Mouse (Mus musculus) CH12.LX (cell line): ENCODE measurements around the gene Ptprd. TPM values are rescaled to one million over a fixed set of nuclear protein-coding genes. Genes with fewer than 3 reads are reported as not detected.

Source experiments
- DNase-seq: peaks from one replicate; pipeline ENCODE4 v3.0.0-alpha.2; 2013; ENCODE audit errors: extremely low read depth
- H3K27ac ChIP-seq: 2 replicates; pipeline ENCODE4 v1.5.1; 2012; ENCODE audit warnings: low read depth, mild to moderate bottlenecking, control low read depth, moderate library complexity; ENCODE audit not compliant: insufficient read depth
- H3K27me3 ChIP-seq: replicated peaks from 2 replicates; pipeline ENCODE3; 2012; ENCODE audit warnings: inconsistent platforms
- H3K36me3 ChIP-seq, 2 experiments: replicated peaks in 1 of 2; 2 replicates each; pipeline versions ENCODE3 to v1.6.1; 2012; ENCODE audit warnings: inconsistent platforms in 1 of 2, low read length in 1 of 2, mild to moderate bottlenecking in 1 of 2, mixed read lengths in 1 of 2, moderate library complexity in 1 of 2; ENCODE audit not compliant: control insufficient read depth in 1 of 2, insufficient read depth in 1 of 2
- H3K4me1 ChIP-seq, 2 experiments: 2 replicates each; pipeline ENCODE4 v1.6.1; 2012; ENCODE audit warnings: inconsistent platforms in 1 of 2, moderate library complexity in 1 of 2; ENCODE audit not compliant: insufficient read depth in 2 of 2, control insufficient read depth in 1 of 2
- H3K4me2 ChIP-seq: 2 replicates; pipeline ENCODE4 v1.6.1; 2012; ENCODE audit warnings: low read depth, mild to moderate bottlenecking, control low read depth; ENCODE audit not compliant: poor library complexity, insufficient read depth, severe bottlenecking
- H3K4me3 ChIP-seq, 3 experiments: fragments of 150-350 bp in 1 of 3; sonication (generic) in 1 of 3; replicated peaks in 1 of 3; 2 replicates each; pipeline versions ENCODE3 to v1.5.1; 2011 to 2012; ENCODE audit warnings: low read depth in 2 of 3, low read length in 2 of 3, mild to moderate bottlenecking in 2 of 3, moderate library complexity in 2 of 3, control low read depth in 1 of 3, improper control_type of control experiment in 1 of 3, inconsistent platforms in 1 of 3, mixed read lengths in 1 of 3; ENCODE audit not compliant: poor library complexity in 1 of 3
- H3K79me2 ChIP-seq: replicated peaks from 2 replicates; pipeline ENCODE4 v1.6.1; 2012; ENCODE audit warnings: mild to moderate bottlenecking, moderate library complexity; ENCODE audit not compliant: control insufficient read depth, poor library complexity, insufficient read depth, severe bottlenecking; ENCODE audit errors: extremely low read depth
- H3K9ac ChIP-seq: 2 replicates; pipeline ENCODE4 v1.6.1; 2012; ENCODE audit warnings: low read depth, mild to moderate bottlenecking, control low read depth, moderate library complexity; ENCODE audit not compliant: insufficient read depth
- H3K9me3 ChIP-seq: replicated peaks from 2 replicates; pipeline ENCODE3; 2012; ENCODE audit warnings: low read length, inconsistent platforms, mixed read lengths
- CHD2 ChIP-seq: IDR thresholded peaks from 2 replicates; pipeline ENCODE4 v1.6.1; 2011; ENCODE audit warnings: low read length, improper control_type of control experiment
- E2F4 ChIP-seq: IDR thresholded peaks from 2 replicates; pipeline ENCODE4 v1.6.1; 2011; ENCODE audit warnings: low read depth, low read length, improper control_type of control experiment; ENCODE audit not compliant: insufficient replicate concordance
- ELF1 ChIP-seq: IDR thresholded peaks from 2 replicates; pipeline ENCODE4 v1.6.1; 2014; ENCODE audit warnings: low read depth, mild to moderate bottlenecking, inconsistent platforms, low read length, improper control_type of control experiment
- EP300 ChIP-seq: IDR thresholded peaks from 2 replicates; pipeline ENCODE4 v1.6.1; 2011; ENCODE audit warnings: low read length, improper control_type of control experiment
- ETS1 ChIP-seq: conservative IDR thresholded peaks from 2 replicates; pipeline ENCODE4 v1.6.1; 2012; ENCODE audit warnings: low read depth, mild to moderate bottlenecking, inconsistent platforms, low read length, improper control_type of control experiment, moderate library complexity
- HCFC1 ChIP-seq: IDR thresholded peaks from 2 replicates; pipeline ENCODE4 v1.6.1; 2012; ENCODE audit warnings: low read depth, mild to moderate bottlenecking, inconsistent platforms, low read length, improper control_type of control experiment
- JUN ChIP-seq: IDR thresholded peaks from 2 replicates; pipeline ENCODE4 v1.6.1; 2011; ENCODE audit warnings: low read depth, mild to moderate bottlenecking, low read length, improper control_type of control experiment, moderate library complexity; ENCODE audit not compliant: insufficient read depth
- JUND ChIP-seq: conservative IDR thresholded peaks from 2 replicates; pipeline ENCODE4 v1.6.1; 2011; ENCODE audit warnings: low read depth, low read length, improper control_type of control experiment
- MAFK ChIP-seq: IDR thresholded peaks from 2 replicates; pipeline ENCODE4 v1.6.1; 2011; ENCODE audit warnings: low read length, improper control_type of control experiment; ENCODE audit not compliant: insufficient replicate concordance
- MAZ ChIP-seq: IDR thresholded peaks from 2 replicates; pipeline ENCODE4 v1.6.1; 2012; ENCODE audit warnings: low read depth, mild to moderate bottlenecking, inconsistent platforms, low read length, improper control_type of control experiment, moderate library complexity
- MEF2A ChIP-seq: IDR thresholded peaks from 2 replicates; pipeline ENCODE4 v1.6.1; 2014; ENCODE audit warnings: low read depth, mild to moderate bottlenecking, inconsistent platforms, low read length, improper control_type of control experiment, borderline replicate concordance
- MXI1 ChIP-seq: IDR thresholded peaks from 2 replicates; pipeline ENCODE4 v1.6.1; 2011; ENCODE audit warnings: mild to moderate bottlenecking, low read depth, low read length, improper control_type of control experiment
- NELFE ChIP-seq: IDR thresholded peaks from 2 replicates; pipeline ENCODE4 v1.6.1; 2011; ENCODE audit warnings: low read depth, low read length, improper control_type of control experiment
- PAX5 ChIP-seq: IDR thresholded peaks from 2 replicates; pipeline ENCODE4 v1.6.1; 2012; ENCODE audit warnings: low read length, inconsistent platforms, mixed read lengths
- POLR2AphosphoS2 ChIP-seq: IDR thresholded peaks from 2 replicates; pipeline ENCODE4 v1.6.1; 2011; ENCODE audit warnings: low read depth, low read length, improper control_type of control experiment
- RCOR1 ChIP-seq: conservative IDR thresholded peaks from 2 replicates; pipeline ENCODE4 v1.6.1; 2012; ENCODE audit warnings: low read depth, mild to moderate bottlenecking, inconsistent platforms, low read length, improper control_type of control experiment
- SIN3A ChIP-seq: IDR thresholded peaks from 2 replicates; pipeline ENCODE4 v1.6.1; 2012; ENCODE audit warnings: low read length, improper control_type of control experiment, inconsistent platforms
- TBP ChIP-seq: conservative IDR thresholded peaks from 2 replicates; pipeline ENCODE4 v1.6.1; 2011; ENCODE audit warnings: low read depth, low read length, improper control_type of control experiment
- TCF12 ChIP-seq: IDR thresholded peaks from 2 replicates; pipeline ENCODE4 v1.6.1; 2014; ENCODE audit warnings: low read depth, mild to moderate bottlenecking, inconsistent platforms, low read length, improper control_type of control experiment
- UBTF ChIP-seq: IDR thresholded peaks from 2 replicates; pipeline ENCODE4 v1.6.1; 2012; ENCODE audit warnings: low read depth, mild to moderate bottlenecking, inconsistent platforms, low read length, improper control_type of control experiment, moderate library complexity
- ZMIZ1 ChIP-seq: IDR thresholded peaks from 2 replicates; pipeline ENCODE4 v1.6.1; 2012; ENCODE audit warnings: low read depth, mild to moderate bottlenecking, inconsistent platforms, low read length, improper control_type of control experiment
- dilution Hi-C: fragments of 300-500 bp; cut with MboI; formaldehyde crosslinking; loops from 2 replicates; pipeline ENCODE4 v1.14.3; 2020; ENCODE audit warnings: low sequenced_read_pairs; ENCODE audit not compliant: extremely low pct_unique_long_range_greater_than_20kb, extremely low pct_ligation_motif_present
- in situ Hi-C: fragments of 300-500 bp; cut with MboI; formaldehyde crosslinking; loops from 3 replicates; pipeline ENCODE4 v1.14.3; 2019; ENCODE audit warnings: low sequenced_read_pairs, low pct_ligation_motif_present, low pct_unique_long_range_greater_than_20kb, mixed read lengths
- polyA plus RNA-seq: library from polyadenylated mRNA; unstranded; fragments of >175 nt; gene quantifications from 2 replicates; pipeline ENCODE4 v1.2.1, GENCODE M21; 2012; ENCODE audit warnings: low read depth; ENCODE audit not compliant: insufficient read length
- total RNA-seq, 2 experiments: library from RNA; depleted of rRNA; stranded (reverse); fragments of 300-350 nt in 1 of 2; fragments of >200 nt in 1 of 2; gene quantifications; 2 replicates each; pipeline ENCODE4 v1.2.3; 2012 to 2014

The Ptprd gene
- total and polyA plus RNA-seq, 3 experiments: not detected

- Histone ChIP-seq H3K4me3 (no peak overlapping the region), H3K36me3 (no peaks in the 10 kb centered on the region), H3K27me3 (no peaks in the 10 kb centered on the region), H3K4me1 (no peaks in the 10 kb centered on the region), H3K4me2 (no peak overlapping the region), H3K79me2 (no peaks in the 10 kb centered on the region), H3K9ac (no peak overlapping the region), H3K27ac (no peak overlapping the region), H3K9me3 (peaks cover 24% of the 10 kb centered on the region)
- TF ChIP-seq MEF2A: no peak
- no peak for TF ChIP-seq JUND
- no peak for TF ChIP-seq POLR2AphosphoS2
- TF ChIP-seq UBTF: no peak
- DNase-seq: no peak
- dilution Hi-C loops: no loop called here
- in situ Hi-C loops: no loop called here
These were observed 1555.0 kb downstream of the Ptprd start for GRCm38 (mm10) chr4:76656734-76657133.

- TF ChIP-seq EP300 (no peak), HCFC1 (no peak), MAFK (no peak), SIN3A (no peak), CHD2 (no peak), TCF12 (no peak), TBP (no peak), RCOR1 (no peak), NELFE (no peak), ELF1 (no peak), MAZ (no peak), ZMIZ1 (no peak), JUN (no peak), MXI1 (no peak), E2F4 (no peak), PAX5 (no peak), POLR2AphosphoS2 (no peak), ETS1 (no peak)
- in situ Hi-C loops: no loop called here
- peaks cover 23% of the 10 kb centered on the region for H3K9me3 ChIP-seq
These were observed 1558.8 kb downstream of the Ptprd start for GRCm38 (mm10) chr4:76652971-76653370.

More at GRCm38 (mm10) chr4:76652971-76653370, 1558.8 kb downstream of the Ptprd start:
- no peak overlapping the region for H3K4me3 ChIP-seq
- no peaks in the 10 kb centered on the region for H3K79me2 ChIP-seq
- H3K9ac ChIP-seq: no peak overlapping the region
- DNase-seq: no peak
- H3K4me2 ChIP-seq: no peak overlapping the region
- H3K27ac ChIP-seq: no peak overlapping the region
- H3K4me1 ChIP-seq: no peaks in the 10 kb centered on the region
- no peaks in the 10 kb centered on the region for H3K27me3 ChIP-seq
- no peaks in the 10 kb centered on the region for H3K36me3 ChIP-seq
- dilution Hi-C loops: no loop called here
